Mouse (Mus musculus) heart, postnatal 25 days (tissue): Measurements from ENCODE around the gene Wdr66. TPM values are rescaled to one million over a fixed set of nuclear protein-coding genes. Genes with fewer than 3 reads are reported as not detected.

Source experiments
- DNase-seq: peaks from one replicate; pipeline ENCODE4 v3.0.0; 2022; ENCODE audit warnings: low spot score
- intact Hi-C: fragments of 180-260 bp; cut with DNase I; formaldehyde crosslinking; loops from one replicate; pipeline ENCODE4 v1.15.1; 2025
- total RNA-seq, 2 experiments: library from RNA; stranded (reverse); gene quantifications; 2 replicates each; pipeline ENCODE4 v1.2.3; 2021

The Wdr66 gene
- total RNA-seq, 2 experiments from 2014 or later = 0.81 to 0.98 TPM

- intact Hi-C loops = loop anchor here (2.0 to 5.0 kb wide), 2 partner anchors 20 to 48 kb away; no protein-coding TSS in a partner anchor
- DNase-seq = no peak
These were observed 93.3 kb downstream of the Wdr66 start for GRCm38 (mm10) chr5:123344963-123345852.

- intact Hi-C loops = loop anchor here (2.0 to 5.0 kb wide), 2 partner anchors 19 to 49 kb away; no protein-coding TSS in a partner anchor
These were observed 94.2 kb downstream of the Wdr66 start for GRCm38 (mm10) chr5:123345853-123346654.

DNA sequence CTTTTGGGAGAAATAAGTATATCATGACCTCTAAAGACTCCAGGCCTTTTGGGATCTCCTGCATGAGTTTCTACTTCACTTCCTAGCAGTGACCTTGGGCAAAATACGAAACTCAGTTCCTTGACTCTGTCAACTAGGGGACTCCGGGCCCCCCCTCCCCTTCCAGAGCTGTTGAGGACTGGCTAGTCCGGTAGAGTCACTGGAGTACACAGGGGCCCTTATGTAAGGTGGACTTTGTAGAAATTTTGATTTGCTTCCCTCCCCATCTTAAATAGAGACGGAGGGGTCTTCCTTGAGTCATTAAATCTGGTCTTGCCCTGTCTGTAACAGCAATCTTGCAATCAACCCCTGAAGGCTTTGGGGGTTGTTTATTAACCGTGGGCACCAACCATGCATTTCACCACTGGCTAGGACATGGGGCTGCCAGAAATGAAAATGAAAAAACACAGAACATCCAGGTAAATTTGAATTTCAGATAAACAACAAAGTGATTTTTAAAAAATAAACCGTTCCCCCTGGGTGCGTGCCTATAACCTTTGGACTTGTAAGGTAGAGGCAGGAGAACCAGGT is 94.9 kb downstream of the Wdr66 start:
- intact Hi-C loops = loop anchor here (5.0 kb wide), 1 partner anchor 49 kb away; no protein-coding TSS in a partner anchor
- DNase-seq = no peak

More at GRCm38 (mm10) chr5:123345853-123346654, 94.2 kb downstream of the Wdr66 start:
- peak; percentile 63 for DNase-seq

DNA sequence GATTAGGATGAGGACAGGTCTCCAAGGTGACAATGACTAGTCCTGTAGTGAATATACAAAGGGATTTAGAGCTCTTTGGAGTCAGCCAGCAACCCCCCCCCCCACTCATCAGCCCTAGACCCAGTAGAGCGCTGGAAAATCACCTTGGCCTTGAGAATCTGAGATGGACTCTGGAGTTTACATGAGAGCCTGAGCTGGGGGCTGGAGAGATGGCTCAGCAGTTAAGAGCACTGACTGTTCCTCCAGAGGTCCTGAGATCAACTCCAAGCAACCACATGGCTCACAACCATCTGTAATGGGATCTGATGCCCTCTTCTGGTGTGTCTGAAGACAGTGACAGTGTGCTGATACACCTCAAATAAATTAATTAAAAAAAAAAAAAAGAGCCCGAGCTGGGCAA is 96.1 kb downstream of the Wdr66 start:
- intact Hi-C loops = loop anchor here (5.0 kb wide), 1 partner anchor 51 kb away; no protein-coding TSS in a partner anchor

GRCm38 (mm10) chr5:123350386-123350785 is 98.5 kb downstream of the Wdr66 start:
- intact Hi-C loops = no loop called here
- DNase-seq = no peak

More for the DNA sequence above, 96.1 kb downstream of the Wdr66 start:
- no peak for DNase-seq

DNA sequence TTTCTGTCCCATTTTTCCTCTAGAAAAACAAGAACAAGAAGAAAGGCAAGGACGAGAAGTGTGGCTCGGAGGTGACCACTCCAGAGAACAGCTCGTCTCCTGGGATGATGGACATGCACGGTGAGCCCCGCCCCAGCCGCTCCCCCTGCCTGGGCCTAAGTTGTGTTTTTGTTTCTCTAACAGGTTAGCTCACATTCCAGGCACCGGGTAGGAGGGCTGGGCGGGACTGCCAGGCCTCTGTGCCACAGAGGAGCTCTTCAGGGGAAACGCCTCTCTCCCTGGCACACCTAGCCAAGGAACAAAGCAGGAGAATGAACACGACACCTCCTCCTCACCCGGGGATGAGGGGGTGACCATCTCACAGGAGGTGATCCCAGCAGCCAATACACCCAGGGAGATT is 104.0 kb downstream of the Wdr66 start:
- intact Hi-C loops = no loop called here
- no peak for DNase-seq

- intact Hi-C loops = no loop called here
- DNase-seq = no peak
These were observed 105.4 kb downstream of the Wdr66 start for GRCm38 (mm10) chr5:123357253-123357652.

DNA sequence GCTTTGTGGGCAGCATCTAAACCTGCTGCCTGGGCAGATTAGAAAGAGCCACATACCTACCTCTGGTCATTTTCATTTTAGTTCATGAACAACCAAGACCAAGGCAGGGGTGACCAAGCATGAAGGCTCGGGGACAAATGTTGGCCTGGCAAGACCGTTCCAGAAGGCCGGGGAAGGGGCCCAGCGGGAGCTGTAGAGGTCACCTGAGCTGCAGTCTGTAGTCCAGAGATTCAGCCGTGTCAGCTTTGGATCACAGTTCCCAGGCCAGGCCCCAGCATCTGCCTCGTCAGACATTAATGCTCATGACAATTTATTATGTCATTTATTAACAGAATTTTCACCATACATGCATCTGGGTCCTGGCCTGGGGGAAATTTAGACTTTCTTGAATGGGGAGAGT is 107.5 kb downstream of the Wdr66 start:
- no peak for DNase-seq
- intact Hi-C loops = no loop called here

DNA sequence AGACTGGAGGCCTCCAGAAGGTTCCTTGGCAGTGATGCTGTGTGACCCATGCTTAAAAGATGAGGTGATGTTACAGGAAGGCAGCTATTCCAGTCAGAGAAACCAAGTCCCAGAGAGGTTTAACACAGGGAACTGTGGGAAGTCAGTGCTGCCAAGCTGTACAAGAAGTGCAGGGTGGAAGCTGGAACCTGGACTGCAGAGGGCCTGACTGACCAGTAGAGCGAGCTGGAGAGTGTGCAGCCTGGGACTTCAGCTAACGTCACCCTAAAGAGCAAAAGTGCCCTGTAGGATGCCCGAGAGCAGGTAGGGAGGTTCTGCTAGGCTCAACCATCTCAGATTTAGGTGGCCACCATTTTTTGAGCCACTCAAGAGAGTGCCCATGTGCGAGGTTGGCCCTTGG is 111.0 kb downstream of the Wdr66 start:
- intact Hi-C loops = no loop called here
- DNase-seq = no peak

- DNase-seq = peak; percentile 48
- intact Hi-C loops = loop anchor here (2.0 kb wide), 1 partner anchor 20 kb away; no protein-coding TSS in a partner anchor
These were observed 112.5 kb downstream of the Wdr66 start for GRCm38 (mm10) chr5:123364302-123364971.

GRCm38 (mm10) chr5:123368869-123369488 is 117.1 kb downstream of the Wdr66 start:
- intact Hi-C loops = loop anchor here (2.0 to 5.0 kb wide), 3 partner anchors 68 to 130 kb away; no protein-coding TSS in a partner anchor
- no peak for DNase-seq

GRCm38 (mm10) chr5:123370049-123370448 is 118.1 kb downstream of the Wdr66 start:
- intact Hi-C loops = loop anchor here (5.0 kb wide), 1 partner anchor 83 kb away; no protein-coding TSS in a partner anchor
- no peak for DNase-seq

GRCm38 (mm10) chr5:123375262-123375661 is 123.4 kb downstream of the Wdr66 start:
- intact Hi-C loops = no loop called here
- DNase-seq = no peak

DNA sequence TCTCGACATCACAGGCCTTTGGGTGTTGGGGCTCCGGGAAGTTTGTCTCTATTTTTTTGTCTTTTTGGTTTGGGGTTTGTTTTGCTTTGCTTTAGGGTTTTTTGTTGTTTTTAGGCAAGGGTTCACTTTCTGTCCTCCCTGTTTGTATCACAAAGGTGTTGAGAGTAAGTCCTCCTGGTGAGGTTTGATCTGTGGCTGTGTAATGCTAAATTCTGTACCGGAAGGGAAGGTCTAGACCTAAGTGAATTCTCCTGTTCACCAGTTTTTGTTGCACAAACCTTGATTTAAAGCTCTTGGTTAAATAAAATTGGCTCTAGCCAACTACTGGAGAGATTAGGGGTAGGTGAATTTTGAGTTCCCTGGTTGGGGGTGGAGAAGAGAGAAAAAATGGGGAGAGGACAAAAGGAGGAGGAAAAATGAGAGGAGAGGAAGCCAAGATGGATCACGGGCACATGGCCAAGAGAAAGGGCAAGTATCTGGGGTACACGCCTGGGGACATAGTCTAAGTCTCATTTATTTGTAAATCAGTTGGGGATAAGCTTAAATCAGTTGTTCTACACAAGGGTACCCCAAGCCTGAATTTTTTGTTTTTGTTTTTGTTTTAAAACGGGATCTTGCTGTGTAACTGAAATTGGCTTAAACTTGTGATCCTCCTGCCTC is 124.0 kb downstream of the Wdr66 start:
- intact Hi-C loops = loop anchor here (2.0 kb wide), 1 partner anchor 123 kb away; no protein-coding TSS in a partner anchor

DNA sequence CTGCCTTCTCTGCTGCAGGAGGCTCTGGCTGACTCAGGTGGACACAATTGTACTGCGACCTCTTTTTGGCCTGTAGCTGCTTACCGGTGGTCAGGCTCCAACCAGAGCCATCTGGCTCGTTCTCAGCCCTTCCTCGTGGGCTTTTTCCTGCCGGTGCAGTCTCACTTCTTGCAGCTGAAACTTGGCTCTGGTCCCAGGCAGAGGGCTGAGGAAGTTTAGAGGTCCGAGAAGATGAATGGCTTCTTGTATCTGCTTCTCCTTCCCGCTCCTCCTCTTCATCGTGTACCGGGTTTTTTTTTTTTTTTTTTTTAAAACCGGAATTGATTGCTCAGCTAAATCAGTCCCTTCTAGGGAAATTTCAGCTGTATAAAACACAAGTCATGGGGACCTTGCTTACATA is 124.7 kb downstream of the Wdr66 start:
- intact Hi-C loops = loop anchor here (2.0 kb wide), 1 partner anchor 122 kb away; no protein-coding TSS in a partner anchor
- peak; percentile 41 for DNase-seq

More for the DNA sequence above, 124.0 kb downstream of the Wdr66 start:
- DNase-seq = no peak
